Mouse (Mus musculus) heart, embryonic 12.5 days (tissue): ENCODE results near the gene Immt. TPM values are rescaled to one million over a fixed set of nuclear protein-coding genes. Genes with fewer than 3 reads are reported as not detected.

Experiments used
- ATAC-seq: fragments of 200-750 bp; cut with Nextera tagmentation; 2 replicates; pipeline ENCODE4 v1.8.0; 2017; ENCODE audit warnings: moderate TSS enrichment, moderate library complexity; ENCODE audit not compliant: insufficient number of reproducible peaks, low FRiP score
- H3K27ac ChIP-seq: fragments of 300-500 bp; sonication (generic); 2 replicates; pipeline ENCODE4 v1.5.1; 2016; ENCODE audit warnings: mild to moderate bottlenecking, moderate library complexity; ENCODE audit not compliant: poor library complexity, severe bottlenecking
- H3K27me3 ChIP-seq: fragments of 300-500 bp; sonication (generic); replicated peaks from 2 replicates; pipeline ENCODE4 v1.6.1; 2016; ENCODE audit warnings: mild to moderate bottlenecking, moderate library complexity
- H3K36me3 ChIP-seq: fragments of 300-500 bp; sonication (generic); 2 replicates; pipeline ENCODE4 v1.6.1; 2016; ENCODE audit warnings: mild to moderate bottlenecking, moderate library complexity
- H3K4me1 ChIP-seq: fragments of 300-500 bp; sonication (generic); replicated peaks from 2 replicates; pipeline ENCODE4 v1.6.1; 2016; ENCODE audit warnings: mild to moderate bottlenecking
- H3K4me2 ChIP-seq: fragments of 300-500 bp; sonication (generic); 2 replicates; pipeline ENCODE4 v1.6.1; 2016; ENCODE audit warnings: mild to moderate bottlenecking, moderate library complexity
- H3K4me3 ChIP-seq: fragments of 300-500 bp; sonication (generic); 2 replicates; pipeline ENCODE4 v1.5.1; 2016; ENCODE audit warnings: mild to moderate bottlenecking
- H3K9ac ChIP-seq: fragments of 300-500 bp; sonication (generic); 2 replicates; pipeline ENCODE4 v1.6.1; 2016; ENCODE audit warnings: mild to moderate bottlenecking, moderate library complexity
- H3K9me3 ChIP-seq: fragments of 300-500 bp; sonication (generic); replicated peaks from 2 replicates; pipeline ENCODE4 v1.6.1; 2016; ENCODE audit warnings: mild to moderate bottlenecking, moderate library complexity
- WGBS: fragments of 180-500 bp; shearing (Covaris S2); methylation state at CpG from one replicate; pipeline ENCODE4 v1.1.7; 2016; 5-methylcytosine and 5-hydroxymethylcytosine counted together
- polyA plus RNA-seq: library from polyadenylated mRNA; unstranded; fragments of >200 nt; fragmentation: Nextera tagmentation; extraction: Ambion mirVana; gene quantifications from 2 replicates; pipeline ENCODE4 v1.2.1, GENCODE M21; 2016

Immt gene
- 279 and 297 TPM in 2 replicates for polyA plus RNA-seq

GRCm38 (mm10) chr6:71830690-71831580 lies at the start of gene Immt:
Immt (plus strand) TSS chr6:71831331.
- ATAC-seq = peak; percentile 99
- peak within 1 kb of the TSS; percentile 72 for H3K4me2 ChIP-seq
- under 1% methylated on average over 64 of the region's 64 CpGs for WGBS
- peaks cover 14% of the 10 kb centered on the region for H3K36me3 ChIP-seq
- H3K27ac ChIP-seq = peak within 1 kb of the TSS; percentile 93
- no peaks in the 10 kb centered on the region for H3K27me3 ChIP-seq
- H3K4me1 ChIP-seq = peaks cover 5% of the 10 kb centered on the region
- no peaks in the 10 kb centered on the region for H3K9me3 ChIP-seq
- H3K4me3 ChIP-seq = peak within 1 kb of the TSS; percentile 86
- H3K9ac ChIP-seq = peak within 1 kb of the TSS; percentile 93

- H3K4me1 ChIP-seq = peaks cover 3% of the 10 kb centered on the region; the same call in 1 of the 2 replicates
- no peaks in the 10 kb centered on the region for H3K27me3 ChIP-seq
- no peak overlapping the region for H3K4me3 ChIP-seq
- no peak overlapping the region for H3K4me2 ChIP-seq
- WGBS = 89% methylated on average over 5 of the region's 5 CpGs
- peaks cover 29% of the 10 kb centered on the region for H3K36me3 ChIP-seq
- peaks cover 4% of the 10 kb centered on the region; the same call in 1 of the 2 replicates for H3K9me3 ChIP-seq
- no peak overlapping the region for H3K27ac ChIP-seq
- ATAC-seq = no peak
- H3K9ac ChIP-seq = no peak overlapping the region
Observed at GRCm38 (mm10) chr6:71783165-71783564, 48.0 kb upstream of the Immt start.

- Histone ChIP-seq H3K9ac (no peak overlapping the region), H3K4me2 (peak overlapping the region; percentile 3; the same call in 1 of the 2 replicates), H3K4me1 (peaks cover 10% of the 10 kb centered on the region; the same call in 1 of the 2 replicates), H3K27me3 (no peaks in the 10 kb centered on the region), H3K36me3 (peaks cover 12% of the 10 kb centered on the region), H3K9me3 (peaks cover 4% of the 10 kb centered on the region; the same call in 1 of the 2 replicates), H3K4me3 (no peak overlapping the region), H3K27ac (peak overlapping the region; percentile 42)
- WGBS = 36% methylated on average over 9 of the region's 9 CpGs
- peak; percentile 63 for ATAC-seq
Observed at GRCm38 (mm10) chr6:71788348-71788747, 42.8 kb upstream of the Immt start.

GRCm38 (mm10) chr6:71791771-71792170 lies 39.4 kb upstream of the Immt start:
- Histone ChIP-seq H3K9ac (no peak overlapping the region), H3K9me3 (no peaks in the 10 kb centered on the region), H3K27me3 (no peaks in the 10 kb centered on the region), H3K4me3 (no peak overlapping the region), H3K4me1 (peaks cover 10% of the 10 kb centered on the region; the same call in 1 of the 2 replicates), H3K36me3 (peaks cover 8% of the 10 kb centered on the region; the same call in 1 of the 2 replicates), H3K4me2 (no peak overlapping the region), H3K27ac (no peak overlapping the region)
- WGBS = 82% methylated on average over 6 of the region's 6 CpGs
- ATAC-seq = no peak

GRCm38 (mm10) chr6:71799391-71799790 lies 31.7 kb upstream of the Immt start:
- 66% methylated on average over 3 of the region's 3 CpGs for WGBS
- H3K4me2 ChIP-seq = no peak overlapping the region
- no peaks in the 10 kb centered on the region for H3K9me3 ChIP-seq
- H3K4me3 ChIP-seq = no peak overlapping the region
- H3K4me1 ChIP-seq = peaks cover 18% of the 10 kb centered on the region; the same call in 1 of the 2 replicates
- no peaks in the 10 kb centered on the region for H3K27me3 ChIP-seq
- no peak overlapping the region for H3K9ac ChIP-seq
- H3K27ac ChIP-seq = no peak overlapping the region
- ATAC-seq = no peak
- H3K36me3 ChIP-seq = peaks cover 13% of the 10 kb centered on the region; the same call in 1 of the 2 replicates

GRCm38 (mm10) chr6:71801011-71801713 lies 30.0 kb upstream of the Immt start:
- no peaks in the 10 kb centered on the region for H3K27me3 ChIP-seq
- no peak overlapping the region for H3K4me2 ChIP-seq
- H3K4me1 ChIP-seq = peaks cover 32% of the 10 kb centered on the region
- WGBS = 45% methylated on average over 7 of the region's 7 CpGs
- no peak overlapping the region for H3K4me3 ChIP-seq
- ATAC-seq = peak; percentile 27; the same call in 1 of the 2 replicates
- H3K9me3 ChIP-seq = no peaks in the 10 kb centered on the region
- H3K27ac ChIP-seq = no peak overlapping the region
- H3K9ac ChIP-seq = no peak overlapping the region
- H3K36me3 ChIP-seq = peaks cover 8% of the 10 kb centered on the region; the same call in 1 of the 2 replicates

GRCm38 (mm10) chr6:71801714-71802094 lies 29.4 kb upstream of the Immt start:
- no peak overlapping the region for H3K27ac ChIP-seq

GRCm38 (mm10) chr6:71803609-71804008 lies 27.5 kb upstream of the Immt start:
- H3K9ac ChIP-seq = no peak overlapping the region
- H3K4me1 ChIP-seq = peaks cover 32% of the 10 kb centered on the region
- ATAC-seq = no peak
- H3K27me3 ChIP-seq = no peaks in the 10 kb centered on the region
- no peaks in the 10 kb centered on the region for H3K9me3 ChIP-seq
- H3K4me3 ChIP-seq = no peak overlapping the region
- H3K4me2 ChIP-seq = no peak overlapping the region
- whole genome bisulfite sequencing = 82% methylated on average over 1 of the region's 1 CpGs
- H3K36me3 ChIP-seq = peaks cover under 1% of the 10 kb centered on the region; the same call in 1 of the 2 replicates
- peak overlapping the region; percentile 27; the same call in 1 of the 2 replicates for H3K27ac ChIP-seq

More at GRCm38 (mm10) chr6:71801714-71802094, 29.4 kb upstream of the Immt start:
- Histone ChIP-seq H3K9me3 (no peaks in the 10 kb centered on the region), H3K9ac (no peak overlapping the region), H3K4me3 (no peak overlapping the region), H3K4me1 (peaks cover 32% of the 10 kb centered on the region), H3K36me3 (peaks cover 6% of the 10 kb centered on the region; the same call in 1 of the 2 replicates), H3K27me3 (no peaks in the 10 kb centered on the region), H3K4me2 (no peak overlapping the region)
- WGBS = 69% methylated on average over 10 of the region's 10 CpGs
- no peak for ATAC-seq

GRCm38 (mm10) chr6:71804061-71804829 lies 26.9 kb upstream of the Immt start:
- 10% methylated on average over 12 of the region's 12 CpGs for WGBS
- ATAC-seq = peak; percentile 69
- Histone ChIP-seq H3K9ac (no peak overlapping the region), H3K4me2 (peak overlapping the region; percentile 44), H3K4me1 (peaks cover 34% of the 10 kb centered on the region), H3K36me3 (peaks cover 5% of the 10 kb centered on the region; the same call in 1 of the 2 replicates), H3K27ac (peak overlapping the region; percentile 74), H3K4me3 (no peak overlapping the region), H3K27me3 (no peaks in the 10 kb centered on the region), H3K9me3 (no peaks in the 10 kb centered on the region)

- Histone ChIP-seq H3K9ac (no peak overlapping the region), H3K27me3 (no peaks in the 10 kb centered on the region), H3K36me3 (peaks cover 21% of the 10 kb centered on the region), H3K27ac (no peak overlapping the region), H3K9me3 (no peaks in the 10 kb centered on the region), H3K4me3 (no peak overlapping the region), H3K4me2 (no peak overlapping the region), H3K4me1 (peaks cover 24% of the 10 kb centered on the region)
- 63% methylated on average over 1 of the region's 1 CpGs for WGBS
- ATAC-seq = no peak
Observed at GRCm38 (mm10) chr6:71806713-71807112, 24.4 kb upstream of the Immt start.
